Mouse (Mus musculus) stomach, embryonic 14.5 days (tissue): ENCODE data around the gene Bcar3. TPM values are rescaled to one million over a fixed set of nuclear protein-coding genes. Genes with fewer than 3 reads are reported as not detected.

ENCODE experiments used
- ATAC-seq: fragments of 200-750 bp; cut with Nextera tagmentation; 2 replicates; pipeline ENCODE4 v1.8.0; 2017; ENCODE audit warnings: low read depth, moderate TSS enrichment; ENCODE audit not compliant: insufficient number of reproducible peaks, insufficient read depth, low FRiP score
- H3K27ac ChIP-seq: fragments of 300-500 bp; sonication (generic); 2 replicates; pipeline ENCODE4 v1.5.1; 2014; ENCODE audit warnings: mild to moderate bottlenecking, low read length, moderate library complexity, mixed read lengths
- H3K27me3 ChIP-seq: fragments of 300-500 bp; sonication (generic); 2 replicates; pipeline ENCODE4 v1.6.1; 2014; ENCODE audit warnings: low read length, control low read depth, mixed read lengths; ENCODE audit not compliant: control insufficient read depth, insufficient read depth
- H3K36me3 ChIP-seq: fragments of 300-500 bp; sonication (generic); 2 replicates; pipeline ENCODE4 v1.6.1; 2014; ENCODE audit warnings: mild to moderate bottlenecking, control low read depth, low read length, moderate library complexity, mixed read lengths; ENCODE audit not compliant: control insufficient read depth, insufficient read depth
- H3K4me1 ChIP-seq: fragments of 300-500 bp; sonication (generic); 2 replicates; pipeline ENCODE4 v1.6.1; 2014; ENCODE audit warnings: low read length, control low read depth, mixed read lengths; ENCODE audit not compliant: control insufficient read depth, insufficient read depth
- H3K4me2 ChIP-seq: fragments of 300-500 bp; sonication (generic); replicated peaks from 2 replicates; pipeline ENCODE4 v1.6.1; 2014; ENCODE audit warnings: low read depth, low read length, control low read depth
- H3K4me3 ChIP-seq: fragments of 300-500 bp; sonication (generic); 2 replicates; pipeline ENCODE4 v1.5.1; 2014; ENCODE audit warnings: low read depth, low read length, control low read depth
- H3K9ac ChIP-seq: fragments of 300-500 bp; sonication (generic); replicated peaks from 2 replicates; pipeline ENCODE4 v1.6.1; 2014; ENCODE audit warnings: low read depth, mild to moderate bottlenecking, control low read depth, low read length, moderate library complexity, mixed read lengths
- H3K9me3 ChIP-seq: fragments of 300-500 bp; sonication (generic); 2 replicates; pipeline ENCODE4 v1.6.1; 2016; ENCODE audit warnings: low read depth, low read length, control low read depth; ENCODE audit not compliant: control insufficient read depth
- WGBS: fragments of 180-500 bp; shearing (Covaris S2); extraction: QIAGEN DNeasy Blood & Tissue Kit; methylation state at CpG from one replicate; pipeline ENCODE4 v1.1.7; 2014; 5-methylcytosine and 5-hydroxymethylcytosine counted together
- polyA plus RNA-seq: library from polyadenylated mRNA; unstranded; fragments of >200 nt; fragmentation: Nextera tagmentation; extraction: Ambion mirVana; gene quantifications from 2 replicates; pipeline ENCODE4 v1.2.1, GENCODE M21; 2014

Bcar3 gene
- polyA plus RNA-seq, 1 experiment from 2014 or later: 11.3 TPM

GRCm38 (mm10) chr3:122352801-122353200 lies 58.9 kb downstream of the Bcar3 start:
- 84% methylated on average over 3 of the region's 3 CpGs for WGBS
- Histone ChIP-seq H3K9me3 (no peaks in the 10 kb centered on the region), H3K27me3 (no peaks in the 10 kb centered on the region), H3K4me1 (no peaks in the 10 kb centered on the region), H3K36me3 (no peaks in the 10 kb centered on the region), H3K4me2 (no peak overlapping the region), H3K27ac (no peak overlapping the region), H3K4me3 (no peak overlapping the region), H3K9ac (no peak overlapping the region)
- ATAC-seq: no peak

GRCm38 (mm10) chr3:122359426-122359825 lies 65.5 kb downstream of the Bcar3 start:
- no peaks in the 10 kb centered on the region for H3K27me3 ChIP-seq
- no peak for ATAC-seq
- no peaks in the 10 kb centered on the region for H3K9me3 ChIP-seq
- H3K9ac ChIP-seq: no peak overlapping the region
- H3K36me3 ChIP-seq: no peaks in the 10 kb centered on the region
- H3K4me1 ChIP-seq: peaks cover 3% of the 10 kb centered on the region; the same call in 1 of the 2 replicates
- H3K4me2 ChIP-seq: no peak overlapping the region
- 89% methylated on average over 7 of the region's 7 CpGs for WGBS
- no peak overlapping the region for H3K27ac ChIP-seq
- no peak overlapping the region for H3K4me3 ChIP-seq

- H3K27ac ChIP-seq: no peak overlapping the region
- 90% methylated on average over 9 of the region's 9 CpGs for WGBS
- no peak for ATAC-seq
- H3K4me3 ChIP-seq: no peak overlapping the region
- H3K27me3 ChIP-seq: no peaks in the 10 kb centered on the region
- H3K4me2 ChIP-seq: no peak overlapping the region
- no peak overlapping the region for H3K9ac ChIP-seq
- peaks cover 8% of the 10 kb centered on the region for H3K4me1 ChIP-seq
- H3K36me3 ChIP-seq: no peaks in the 10 kb centered on the region
- no peaks in the 10 kb centered on the region for H3K9me3 ChIP-seq
Observed at GRCm38 (mm10) chr3:122359954-122360353, 66.0 kb downstream of the Bcar3 start.

- peak; percentile 59; the same call in 1 of the 2 replicates for ATAC-seq
- Histone ChIP-seq H3K9ac (no peak overlapping the region), H3K36me3 (no peaks in the 10 kb centered on the region)
Observed at GRCm38 (mm10) chr3:122360721-122361138, 66.8 kb downstream of the Bcar3 start.

GRCm38 (mm10) chr3:122362719-122363118 lies 68.8 kb downstream of the Bcar3 start:
- no peaks in the 10 kb centered on the region for H3K27me3 ChIP-seq
- H3K9ac ChIP-seq: no peak overlapping the region
- no peaks in the 10 kb centered on the region for H3K9me3 ChIP-seq
- no peak overlapping the region for H3K4me3 ChIP-seq
- H3K4me1 ChIP-seq: peaks cover 13% of the 10 kb centered on the region
- ATAC-seq: no peak
- H3K4me2 ChIP-seq: no peak overlapping the region
- H3K36me3 ChIP-seq: no peaks in the 10 kb centered on the region
- WGBS: 31% methylated on average over 2 of the region's 2 CpGs
- H3K27ac ChIP-seq: no peak overlapping the region

More at GRCm38 (mm10) chr3:122360721-122361138, 66.8 kb downstream of the Bcar3 start:
- no peak overlapping the region for H3K4me2 ChIP-seq
- H3K9me3 ChIP-seq: no peaks in the 10 kb centered on the region
- WGBS: 35% methylated on average over 5 of the region's 5 CpGs
- H3K4me3 ChIP-seq: no peak overlapping the region
- H3K27ac ChIP-seq: no peak overlapping the region
- no peaks in the 10 kb centered on the region for H3K27me3 ChIP-seq
- H3K4me1 ChIP-seq: peaks cover 13% of the 10 kb centered on the region

DNA sequence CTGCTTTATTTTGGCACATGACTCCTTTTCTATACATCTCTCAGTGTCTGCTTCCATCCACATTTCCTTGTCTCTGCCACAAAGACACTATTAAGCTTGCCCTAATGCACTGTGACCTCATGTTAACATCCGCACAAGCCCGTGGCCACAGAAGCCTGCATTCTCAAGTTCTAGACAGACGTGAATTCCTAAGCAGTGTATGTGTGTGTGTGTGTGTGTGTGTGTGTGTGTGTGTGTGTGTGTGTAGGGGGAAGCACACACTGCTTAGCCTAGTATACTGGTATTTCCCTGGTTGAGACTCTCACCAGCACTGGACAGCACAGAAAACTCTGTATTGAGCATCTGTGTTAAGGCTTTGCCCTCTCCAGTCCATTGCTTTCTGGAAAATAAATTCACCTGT lies 70.6 kb downstream of the Bcar3 start:
- H3K4me2 ChIP-seq: no peak overlapping the region
- H3K9ac ChIP-seq: no peak overlapping the region
- no peaks in the 10 kb centered on the region for H3K36me3 ChIP-seq
- H3K27ac ChIP-seq: peak overlapping the region; percentile 48; the same call in 1 of the 2 replicates
- H3K9me3 ChIP-seq: no peaks in the 10 kb centered on the region
- no peak overlapping the region for H3K4me3 ChIP-seq
- 39% methylated on average over 3 of the region's 3 CpGs for WGBS
- no peaks in the 10 kb centered on the region for H3K27me3 ChIP-seq
- ATAC-seq: no peak
- peaks cover 13% of the 10 kb centered on the region for H3K4me1 ChIP-seq

DNA sequence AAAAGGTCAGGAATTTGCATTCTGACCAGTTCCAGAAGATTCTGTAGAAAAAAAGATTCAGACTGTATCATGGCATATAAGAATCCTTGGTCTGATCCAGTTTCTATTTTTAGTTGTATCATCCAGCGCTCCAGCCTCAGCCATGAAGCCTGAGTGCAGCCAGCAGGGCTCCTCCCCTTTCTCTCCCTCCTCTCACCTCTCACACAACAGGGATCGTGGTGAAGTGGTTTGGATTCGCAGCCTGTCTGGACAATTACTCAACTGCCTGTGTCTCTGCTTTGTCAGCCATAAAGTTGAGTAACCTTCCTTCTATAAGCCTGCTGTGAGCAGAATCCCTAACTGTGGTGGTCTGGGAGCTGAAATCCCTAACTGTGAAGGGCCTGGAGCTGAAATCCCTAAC lies 71.4 kb downstream of the Bcar3 start:
- Histone ChIP-seq H3K4me2 (no peak overlapping the region), H3K36me3 (no peaks in the 10 kb centered on the region), H3K27ac (peak overlapping the region; percentile 48), H3K9me3 (no peaks in the 10 kb centered on the region), H3K4me3 (no peak overlapping the region), H3K4me1 (peaks cover 13% of the 10 kb centered on the region), H3K9ac (no peak overlapping the region), H3K27me3 (no peaks in the 10 kb centered on the region)
- peak; percentile 44; the same call in 1 of the 2 replicates for ATAC-seq
- 1% methylated on average over 3 of the region's 3 CpGs for WGBS

GRCm38 (mm10) chr3:122371646-122372341 lies 77.9 kb downstream of the Bcar3 start:
- no peaks in the 10 kb centered on the region for H3K9me3 ChIP-seq
- H3K4me1 ChIP-seq: peaks cover 10% of the 10 kb centered on the region; the same call in 1 of the 2 replicates
- H3K27me3 ChIP-seq: no peaks in the 10 kb centered on the region
- no peak for ATAC-seq
- H3K36me3 ChIP-seq: no peaks in the 10 kb centered on the region
- no peak overlapping the region for H3K27ac ChIP-seq
- 82% methylated on average over 8 of the region's 8 CpGs for WGBS
- no peak overlapping the region for H3K4me3 ChIP-seq
- H3K4me2 ChIP-seq: no peak overlapping the region
- no peak overlapping the region for H3K9ac ChIP-seq

DNA sequence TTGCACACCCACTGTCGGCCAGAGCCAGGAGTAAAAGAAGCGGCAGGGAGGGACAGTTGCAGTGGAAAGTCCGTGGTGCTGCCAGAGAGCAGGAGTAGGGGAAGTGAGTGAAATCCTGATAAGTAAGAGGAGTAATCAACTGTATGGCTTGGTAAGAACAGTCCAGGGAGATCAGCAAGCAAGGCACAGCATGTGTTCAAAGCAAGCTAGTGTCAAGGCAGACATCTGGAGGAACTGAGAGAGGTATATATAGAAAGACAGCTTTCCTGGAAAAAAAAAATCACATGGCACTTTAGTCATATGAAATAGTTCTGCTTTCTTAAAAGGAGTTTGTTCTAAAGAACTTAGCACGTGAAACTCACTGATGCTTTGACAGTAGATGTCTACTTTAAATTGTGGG lies 78.7 kb downstream of the Bcar3 start:
- Histone ChIP-seq H3K36me3 (no peaks in the 10 kb centered on the region), H3K4me1 (peaks cover 14% of the 10 kb centered on the region; the same call in 1 of the 2 replicates), H3K27me3 (no peaks in the 10 kb centered on the region), H3K4me2 (no peak overlapping the region), H3K9me3 (no peaks in the 10 kb centered on the region), H3K4me3 (no peak overlapping the region), H3K9ac (no peak overlapping the region), H3K27ac (no peak overlapping the region)
- WGBS: 54% methylated on average over 4 of the region's 4 CpGs
- no peak for ATAC-seq
